Mouse (Mus musculus) thymus, adult 2 months (tissue): ENCODE results near the gene Sh3rf1.

Source experiments
- CTCF ChIP-seq: fragments of 200-500 bp; IDR thresholded peaks from 2 replicates; pipeline ENCODE4 v1.5.1; 2012; ENCODE audit warnings: mild to moderate bottlenecking, control low read depth, low read length, moderate library complexity, borderline replicate concordance; ENCODE audit not compliant: control insufficient read depth, poor library complexity, insufficient read depth; ENCODE audit errors: extremely low read depth
- POLR2A ChIP-seq: fragments of 200-500 bp; IDR thresholded peaks from 2 replicates; pipeline ENCODE4 v1.6.1; 2012; ENCODE audit warnings: mild to moderate bottlenecking, low read length, control low read depth, moderate library complexity; ENCODE audit not compliant: control insufficient read depth, poor library complexity, insufficient read depth; ENCODE audit errors: extremely low read depth

- no peak for TF ChIP-seq CTCF
- no peak for TF ChIP-seq POLR2A
Measured at GRCm38 (mm10) chr8:61421606-61422005, 197.9 kb downstream of the Sh3rf1 start.
